Mouse (Mus musculus): Measurements from ENCODE around the gene Tubg2.

Tubg2 gene

GRCm38 (mm10) chr11:101180261-101180660, 24.6 kb downstream of the Tubg2 start:
- peak; percentile 51 for DNase-seq

- DNase-seq: peak; percentile 79
Measured at GRCm38 (mm10) chr11:101180846-101181740, 25.4 kb downstream of the Tubg2 start.

- no peak for DNase-seq
Measured at GRCm38 (mm10) chr11:101181961-101182360, 26.3 kb downstream of the Tubg2 start.

- peak; percentile 66 for DNase-seq
Measured at GRCm38 (mm10) chr11:101182771-101183517, 27.2 kb downstream of the Tubg2 start.

- DNase-seq: peak; percentile 55
Measured at GRCm38 (mm10) chr11:101184984-101185383, 29.3 kb downstream of the Tubg2 start.

- DNase-seq: peak; percentile 49
Measured at GRCm38 (mm10) chr11:101185441-101185840, 29.7 kb downstream of the Tubg2 start.

- peak; percentile 76 for DNase-seq
Measured at GRCm38 (mm10) chr11:101186526-101187247, 31.0 kb downstream of the Tubg2 start.

- DNase-seq: peak; percentile 55
Measured at GRCm38 (mm10) chr11:101187541-101187940, 31.8 kb downstream of the Tubg2 start.

GRCm38 (mm10) chr11:101188166-101188805, 32.6 kb downstream of the Tubg2 start:
- peak; percentile 96 for DNase-seq

GRCm38 (mm10) chr11:101189495-101190180, 33.9 kb downstream of the Tubg2 start:
- peak; percentile 98 for DNase-seq

GRCm38 (mm10) chr11:101190181-101190912, 34.6 kb downstream of the Tubg2 start:
- DNase-seq: peak; percentile 71

- DNase-seq: peak; percentile 78
Measured at GRCm38 (mm10) chr11:101190913-101191907, 35.5 kb downstream of the Tubg2 start.

- peak; percentile 72 for DNase-seq
Measured at GRCm38 (mm10) chr11:101191919-101192470, 36.3 kb downstream of the Tubg2 start.

GRCm38 (mm10) chr11:101192646-101193045, 36.9 kb downstream of the Tubg2 start:
- DNase-seq: peak; percentile 74

- peak; percentile 71 for DNase-seq
Measured at GRCm38 (mm10) chr11:101193076-101193475, 37.4 kb downstream of the Tubg2 start.

- DNase-seq: peak; percentile 54
Measured at GRCm38 (mm10) chr11:101194137-101194536, 38.4 kb downstream of the Tubg2 start.

GRCm38 (mm10) chr11:101194643-101195042, 38.9 kb downstream of the Tubg2 start:
- no peak for DNase-seq

GRCm38 (mm10) chr11:101195101-101195500, 39.4 kb downstream of the Tubg2 start:
- no peak for DNase-seq

GRCm38 (mm10) chr11:101195571-101195970, 39.9 kb downstream of the Tubg2 start:
- DNase-seq: no peak

GRCm38 (mm10) chr11:101196175-101196574, 40.5 kb downstream of the Tubg2 start:
- DNase-seq: no peak
